Mouse (Mus musculus): ENCODE measurements around the gene Ppargc1a. TPM values are rescaled to one million over a fixed set of nuclear protein-coding genes. Genes with fewer than 3 reads are reported as not detected.

The Ppargc1a gene
- polyA plus RNA-seq, 1 experiment from 2014 or later: 6.1 TPM

DNA sequence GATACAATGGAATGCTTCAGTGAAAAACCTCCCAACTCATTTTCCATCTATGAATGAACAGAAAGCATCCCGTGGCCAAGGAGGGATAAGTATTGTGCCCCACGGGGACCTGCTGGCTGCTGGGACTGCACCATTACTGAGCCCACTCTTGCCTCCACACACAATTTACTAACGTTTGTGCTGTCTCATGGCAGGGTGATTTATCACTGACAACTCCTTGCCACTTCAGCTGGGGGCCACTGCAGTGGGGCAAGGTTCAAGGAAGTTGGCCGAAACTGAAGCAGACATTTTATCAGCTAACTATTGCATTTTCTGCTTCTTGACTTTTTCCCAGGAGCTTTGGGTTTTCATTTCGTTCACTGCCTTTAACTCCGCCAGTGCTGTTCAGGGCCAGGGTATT, 17.5 kb upstream of the Ppargc1a start:
- H3K27ac ChIP-seq (ENCODE audit: low read length): peak overlapping the region; percentile 38; the same call in 1 of the 2 replicates
- no peaks in the 10 kb centered on the region for H3K27me3 ChIP-seq (ENCODE audit: control insufficient read depth, insufficient read depth, low read length)
- H3K4me1 ChIP-seq (ENCODE audit: control insufficient read depth, insufficient read depth, low read length): peaks cover 9% of the 10 kb centered on the region
- no peak overlapping the region for H3K9ac ChIP-seq (ENCODE audit: low read length)
- H3K4me2 ChIP-seq (ENCODE audit: low read depth, low read length): peak overlapping the region; percentile 13; the same call in 1 of the 2 replicates
- no peaks in the 10 kb centered on the region for H3K36me3 ChIP-seq (ENCODE audit: control insufficient read depth, insufficient read depth, low read length)
- no peaks in the 10 kb centered on the region for H3K9me3 ChIP-seq (replicated peaks; ENCODE audit: control insufficient read depth, low read length)
- no peak for ATAC-seq (ENCODE audit: insufficient read depth, low FRiP score)
- 31% methylated on average over 6 of the region's 6 CpGs for WGBS
- no peak overlapping the region for H3K4me3 ChIP-seq (replicated peaks; ENCODE audit: low read length)

- no peak overlapping the region for H3K4me3 ChIP-seq (replicated peaks; ENCODE audit: low read length)
- H3K27me3 ChIP-seq (ENCODE audit: control insufficient read depth, insufficient read depth, low read length): no peaks in the 10 kb centered on the region
- peak overlapping the region; percentile 36; the same call in 1 of the 2 replicates for H3K27ac ChIP-seq (ENCODE audit: low read length)
- 81% methylated on average over 3 of the region's 3 CpGs for WGBS
- no peak overlapping the region for H3K4me2 ChIP-seq (ENCODE audit: low read depth, low read length)
- H3K36me3 ChIP-seq (ENCODE audit: control insufficient read depth, insufficient read depth, low read length): no peaks in the 10 kb centered on the region
- H3K9ac ChIP-seq (ENCODE audit: low read length): no peak overlapping the region
- no peak for ATAC-seq (ENCODE audit: insufficient read depth, low FRiP score)
- H3K4me1 ChIP-seq (ENCODE audit: control insufficient read depth, insufficient read depth, low read length): peaks cover 9% of the 10 kb centered on the region
- no peaks in the 10 kb centered on the region for H3K9me3 ChIP-seq (replicated peaks; ENCODE audit: control insufficient read depth, low read length)
These were observed 16.7 kb upstream of the Ppargc1a start for GRCm38 (mm10) chr5:51584186-51584585.

DNA sequence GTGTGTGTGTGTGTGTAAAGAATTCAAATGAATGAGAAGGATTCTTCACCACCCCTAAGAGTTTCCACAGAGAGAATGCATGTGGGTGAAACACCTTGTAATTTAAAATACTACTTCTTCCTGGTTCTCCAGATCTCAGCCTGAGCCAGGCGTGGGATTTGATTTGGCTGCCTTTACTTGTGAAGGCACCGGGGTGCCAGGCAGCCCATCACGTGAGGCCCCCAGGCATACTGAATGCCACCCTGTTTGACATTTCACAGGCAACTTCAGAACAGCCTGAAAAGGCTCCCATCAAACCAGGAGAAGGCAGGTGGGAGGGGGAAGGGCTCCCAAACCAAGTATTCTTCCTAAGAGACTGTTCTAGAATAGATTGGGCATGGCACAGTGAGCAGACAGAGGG, 16.1 kb upstream of the Ppargc1a start:
- whole genome bisulfite sequencing: 79% methylated on average over 3 of the region's 3 CpGs
- Histone ChIP-seq H3K9ac (ENCODE audit: low read length) (no peak overlapping the region), H3K9me3 (replicated peaks; ENCODE audit: control insufficient read depth, low read length) (no peaks in the 10 kb centered on the region), H3K36me3 (ENCODE audit: control insufficient read depth, insufficient read depth, low read length) (no peaks in the 10 kb centered on the region), H3K4me3 (replicated peaks; ENCODE audit: low read length) (no peak overlapping the region), H3K27me3 (ENCODE audit: control insufficient read depth, insufficient read depth, low read length) (no peaks in the 10 kb centered on the region), H3K4me1 (ENCODE audit: control insufficient read depth, insufficient read depth, low read length) (peaks cover 9% of the 10 kb centered on the region), H3K27ac (ENCODE audit: low read length) (no peak overlapping the region), H3K4me2 (ENCODE audit: low read depth, low read length) (no peak overlapping the region)
- no peak for ATAC-seq (ENCODE audit: insufficient read depth, low FRiP score)

DNA sequence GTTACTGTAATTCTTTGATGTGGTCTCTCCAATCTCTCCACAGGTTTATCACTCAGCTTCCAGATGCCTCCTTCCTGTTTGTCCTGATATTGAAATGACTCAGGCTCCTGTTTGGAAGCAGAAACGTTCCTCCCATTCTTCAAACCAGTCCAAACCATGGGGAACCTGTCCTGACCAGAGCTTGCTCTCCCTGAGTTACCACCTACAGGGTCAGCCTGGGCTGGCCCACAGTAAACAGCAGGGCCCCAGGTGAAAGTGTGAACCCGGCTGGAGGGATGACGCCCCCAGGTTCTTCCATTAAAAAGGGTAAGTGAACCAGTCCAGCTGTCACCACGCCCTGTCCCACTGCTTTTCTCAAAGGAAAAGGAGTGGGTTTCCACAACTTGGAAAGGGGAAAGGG, 15.5 kb upstream of the Ppargc1a start:
- ATAC-seq (ENCODE audit: insufficient read depth, low FRiP score): no peak
- H3K27ac ChIP-seq (ENCODE audit: low read length): peak overlapping the region; percentile 45
- WGBS: 49% methylated on average over 4 of the region's 4 CpGs
- H3K4me2 ChIP-seq (ENCODE audit: low read depth, low read length): no peak overlapping the region
- H3K27me3 ChIP-seq (ENCODE audit: control insufficient read depth, insufficient read depth, low read length): no peaks in the 10 kb centered on the region
- no peak overlapping the region for H3K4me3 ChIP-seq (replicated peaks; ENCODE audit: low read length)
- H3K4me1 ChIP-seq (ENCODE audit: control insufficient read depth, insufficient read depth, low read length): peaks cover 9% of the 10 kb centered on the region
- no peaks in the 10 kb centered on the region for H3K36me3 ChIP-seq (ENCODE audit: control insufficient read depth, insufficient read depth, low read length)
- H3K9ac ChIP-seq (ENCODE audit: low read length): no peak overlapping the region
- H3K9me3 ChIP-seq (replicated peaks; ENCODE audit: control insufficient read depth, low read length): no peaks in the 10 kb centered on the region

GRCm38 (mm10) chr5:51582618-51583017, 15.1 kb upstream of the Ppargc1a start:
- peaks cover 9% of the 10 kb centered on the region for H3K4me1 ChIP-seq (ENCODE audit: control insufficient read depth, insufficient read depth, low read length)
- H3K4me3 ChIP-seq (replicated peaks; ENCODE audit: low read length): no peak overlapping the region
- 78% methylated on average over 5 of the region's 5 CpGs for WGBS
- no peaks in the 10 kb centered on the region for H3K36me3 ChIP-seq (ENCODE audit: control insufficient read depth, insufficient read depth, low read length)
- ATAC-seq (ENCODE audit: insufficient read depth, low FRiP score): no peak
- no peaks in the 10 kb centered on the region for H3K9me3 ChIP-seq (replicated peaks; ENCODE audit: control insufficient read depth, low read length)
- no peak overlapping the region for H3K27ac ChIP-seq (ENCODE audit: low read length)
- no peak overlapping the region for H3K9ac ChIP-seq (ENCODE audit: low read length)
- H3K4me2 ChIP-seq (ENCODE audit: low read depth, low read length): no peak overlapping the region
- H3K27me3 ChIP-seq (ENCODE audit: control insufficient read depth, insufficient read depth, low read length): no peaks in the 10 kb centered on the region

- no peak overlapping the region for H3K9ac ChIP-seq (ENCODE audit: low read length)
- H3K4me3 ChIP-seq (replicated peaks; ENCODE audit: low read length): no peak overlapping the region
- H3K36me3 ChIP-seq (ENCODE audit: control insufficient read depth, insufficient read depth, low read length): no peaks in the 10 kb centered on the region
- H3K9me3 ChIP-seq (replicated peaks; ENCODE audit: control insufficient read depth, low read length): no peaks in the 10 kb centered on the region
- no peak overlapping the region for H3K4me2 ChIP-seq (ENCODE audit: low read depth, low read length)
- H3K4me1 ChIP-seq (ENCODE audit: control insufficient read depth, insufficient read depth, low read length): no peaks in the 10 kb centered on the region
- H3K27ac ChIP-seq (ENCODE audit: low read length): no peak overlapping the region
- no peaks in the 10 kb centered on the region for H3K27me3 ChIP-seq (ENCODE audit: control insufficient read depth, insufficient read depth, low read length)
- ATAC-seq (ENCODE audit: insufficient read depth, low FRiP score): no peak
- 89% methylated on average over 1 of the region's 1 CpGs for WGBS
These were observed 10.1 kb upstream of the Ppargc1a start for GRCm38 (mm10) chr5:51577594-51577993.

- Histone ChIP-seq H3K27ac (ENCODE audit: low read length) (no peak overlapping the region), H3K9ac (ENCODE audit: low read length) (no peak overlapping the region), H3K9me3 (replicated peaks; ENCODE audit: control insufficient read depth, low read length) (no peaks in the 10 kb centered on the region), H3K4me1 (ENCODE audit: control insufficient read depth, insufficient read depth, low read length) (no peaks in the 10 kb centered on the region), H3K36me3 (ENCODE audit: control insufficient read depth, insufficient read depth, low read length) (no peaks in the 10 kb centered on the region), H3K27me3 (ENCODE audit: control insufficient read depth, insufficient read depth, low read length) (no peaks in the 10 kb centered on the region), H3K4me3 (replicated peaks; ENCODE audit: low read length) (no peak overlapping the region), H3K4me2 (ENCODE audit: low read depth, low read length) (no peak overlapping the region)
- ATAC-seq (ENCODE audit: insufficient read depth, low FRiP score): no peak
- 46% methylated on average over 2 of the region's 2 CpGs for WGBS
These were observed 6.2 kb upstream of the Ppargc1a start for GRCm38 (mm10) chr5:51573770-51574169.

GRCm38 (mm10) chr5:51568198-51568690, 718 bp upstream of the Ppargc1a start:
- ATAC-seq (ENCODE audit: insufficient read depth, low FRiP score): peak; percentile 17; the same call in 1 of the 2 replicates
- 58% methylated on average over 8 of the region's 8 CpGs for WGBS
- Histone ChIP-seq H3K4me1 (ENCODE audit: control insufficient read depth, insufficient read depth, low read length) (0 out of 2 replicates have a peak, but pooled peaks cover 4% of the 10 kb centered on the region), H3K27me3 (ENCODE audit: control insufficient read depth, insufficient read depth, low read length) (no peaks in the 10 kb centered on the region), H3K9me3 (replicated peaks; ENCODE audit: control insufficient read depth, low read length) (no peaks in the 10 kb centered on the region), H3K4me3 (replicated peaks; ENCODE audit: low read length) (no peak overlapping the region), H3K4me2 (ENCODE audit: low read depth, low read length) (peak overlapping the region; percentile 16; the same call in 1 of the 2 replicates), H3K27ac (ENCODE audit: low read length) (peak overlapping the region; percentile 36; the same call in 1 of the 2 replicates), H3K9ac (ENCODE audit: low read length) (no peak overlapping the region), H3K36me3 (ENCODE audit: control insufficient read depth, insufficient read depth, low read length) (no peaks in the 10 kb centered on the region)

GRCm38 (mm10) chr5:51565672-51566071, 1.9 kb downstream of the Ppargc1a start:
- WGBS: 65% methylated on average over 2 of the region's 2 CpGs
- Histone ChIP-seq H3K4me2 (ENCODE audit: low read depth, low read length) (no peak overlapping the region), H3K4me1 (ENCODE audit: control insufficient read depth, insufficient read depth, low read length) (0 out of 2 replicates have a peak, but pooled peaks cover 4% of the 10 kb centered on the region), H3K27ac (ENCODE audit: low read length) (no peak overlapping the region), H3K9me3 (replicated peaks; ENCODE audit: control insufficient read depth, low read length) (no peaks in the 10 kb centered on the region), H3K36me3 (ENCODE audit: control insufficient read depth, insufficient read depth, low read length) (no peaks in the 10 kb centered on the region), H3K9ac (ENCODE audit: low read length) (no peak overlapping the region), H3K4me3 (replicated peaks; ENCODE audit: low read length) (no peak overlapping the region), H3K27me3 (ENCODE audit: control insufficient read depth, insufficient read depth, low read length) (no peaks in the 10 kb centered on the region)
- no peak for ATAC-seq (ENCODE audit: insufficient read depth, low FRiP score)

Data from stomach, embryonic 16.5 days (tissue).